Mouse (Mus musculus): ENCODE results near the gene Nexn. TPM values are rescaled to one million over a fixed set of nuclear protein-coding genes. Genes with fewer than 3 reads are reported as not detected.
A peak's percentile ranks its signal among the peaks of the same experiment; 100 is the strongest.
"Not testable (repeated sequence)": the region's sequence is repeated elsewhere in the genome, so short reads cannot be mapped to it uniquely, and the experiment has no call there.

The Nexn gene
- polyA plus RNA-seq, 1 experiment from 2014 or later: 1.2 TPM

DNA sequence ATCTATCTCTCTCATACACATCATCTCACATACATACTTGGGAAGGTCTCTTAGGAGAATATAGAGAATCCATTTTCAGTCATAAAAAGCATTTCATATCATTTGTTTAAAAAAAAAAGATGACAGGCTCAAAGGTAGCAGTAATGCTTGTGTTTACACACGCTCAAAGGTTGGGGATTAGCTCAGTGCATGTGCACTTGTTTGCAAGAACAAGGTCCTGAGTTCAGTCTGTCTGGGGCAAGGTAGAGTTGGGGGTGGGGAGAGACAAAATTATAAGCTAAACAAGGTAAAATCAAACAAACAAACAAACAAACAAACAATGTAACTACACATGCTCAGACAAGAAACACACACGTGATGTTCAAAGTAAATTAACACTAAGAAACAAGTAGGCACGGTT lies 65.0 kb downstream of the Nexn start:
- no peak for DNase-seq (ENCODE audit: low spot score)

DNA sequence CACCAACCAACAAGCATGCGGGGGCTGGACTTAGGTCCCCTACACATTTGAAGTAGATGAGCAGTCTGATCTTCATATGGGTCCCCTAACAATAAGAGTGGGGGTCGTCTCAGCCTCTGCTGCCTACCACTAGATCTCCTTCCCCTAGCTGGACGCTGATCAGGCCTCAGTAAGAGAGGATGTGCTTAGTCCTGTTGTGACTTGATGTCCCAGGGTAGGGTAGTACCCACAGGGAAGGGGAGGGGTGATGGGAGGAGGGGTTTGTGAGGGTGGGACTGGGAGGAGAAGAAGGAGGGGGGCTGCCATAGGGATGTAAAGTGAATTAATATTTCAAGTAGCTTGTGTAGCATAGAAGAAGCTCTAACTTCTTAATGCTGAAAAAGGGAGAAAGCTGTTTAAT lies 67.0 kb downstream of the Nexn start:
- DNase-seq (ENCODE audit: low spot score): no peak

DNA sequence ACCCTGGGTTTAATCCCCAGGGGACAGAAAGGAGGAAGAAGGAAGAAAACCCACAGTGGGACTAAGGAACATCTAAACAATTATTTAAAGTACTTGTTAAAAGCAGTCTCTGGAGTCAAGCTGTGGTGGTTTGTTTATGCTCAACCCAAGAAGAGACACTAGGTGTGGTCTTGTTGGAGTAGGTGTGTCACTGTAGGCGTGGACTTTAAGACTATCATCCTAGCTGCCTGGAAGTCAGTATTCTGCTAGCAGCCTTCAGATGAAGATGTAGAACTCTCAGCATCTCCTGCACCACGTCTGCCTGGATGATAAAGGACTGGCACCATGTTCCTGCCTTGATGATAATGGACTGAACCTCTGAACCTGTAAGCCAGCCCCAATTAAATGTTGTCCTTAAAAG lies 68.9 kb downstream of the Nexn start:
- not testable (repeated sequence) for DNase-seq (ENCODE audit: low spot score)

DNA sequence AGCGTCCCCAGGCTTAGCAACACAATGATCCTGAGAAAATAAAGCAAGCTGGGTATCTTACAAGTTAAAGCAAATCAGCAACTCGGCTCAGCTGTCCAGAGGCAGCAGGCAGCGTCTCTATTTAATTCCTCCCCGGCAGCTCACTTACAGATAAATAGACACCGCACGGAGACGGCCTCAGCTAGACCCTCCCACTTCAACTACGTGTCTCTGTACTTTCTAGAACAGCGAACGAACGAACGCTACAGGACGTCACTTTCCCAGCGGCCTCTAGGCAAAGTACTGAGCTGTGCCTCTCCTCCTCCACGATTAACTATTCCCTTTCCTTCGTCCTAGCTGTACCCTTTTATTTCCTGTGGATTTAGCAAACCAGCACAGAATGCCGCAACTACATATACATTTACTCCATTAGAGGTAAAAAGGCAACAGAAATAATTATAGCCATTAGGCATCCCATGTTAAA lies 72.5 kb downstream of the Nexn start:
- peak; percentile 87 for DNase-seq (ENCODE audit: low spot score)

DNA sequence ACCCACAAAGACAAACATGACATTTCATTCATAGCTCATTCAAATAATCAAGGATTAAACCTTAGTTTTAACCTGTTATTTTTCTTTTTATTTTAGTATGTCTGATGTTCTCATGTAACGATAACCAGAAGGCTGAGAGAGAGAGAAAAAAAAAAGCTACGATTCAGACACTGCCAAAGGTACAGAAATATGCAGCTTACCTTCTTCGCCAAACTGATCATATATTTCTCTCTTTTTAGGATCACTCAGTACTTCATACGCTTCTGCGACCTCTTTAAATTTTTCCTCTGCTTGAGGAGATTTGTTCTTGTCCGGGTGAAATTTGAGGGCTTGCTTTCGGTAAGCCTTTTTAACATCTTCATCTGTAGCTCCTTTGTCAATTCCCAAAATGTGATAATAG lies 73.0 kb downstream of the Nexn start:
- no peak for DNase-seq (ENCODE audit: low spot score)

DNA sequence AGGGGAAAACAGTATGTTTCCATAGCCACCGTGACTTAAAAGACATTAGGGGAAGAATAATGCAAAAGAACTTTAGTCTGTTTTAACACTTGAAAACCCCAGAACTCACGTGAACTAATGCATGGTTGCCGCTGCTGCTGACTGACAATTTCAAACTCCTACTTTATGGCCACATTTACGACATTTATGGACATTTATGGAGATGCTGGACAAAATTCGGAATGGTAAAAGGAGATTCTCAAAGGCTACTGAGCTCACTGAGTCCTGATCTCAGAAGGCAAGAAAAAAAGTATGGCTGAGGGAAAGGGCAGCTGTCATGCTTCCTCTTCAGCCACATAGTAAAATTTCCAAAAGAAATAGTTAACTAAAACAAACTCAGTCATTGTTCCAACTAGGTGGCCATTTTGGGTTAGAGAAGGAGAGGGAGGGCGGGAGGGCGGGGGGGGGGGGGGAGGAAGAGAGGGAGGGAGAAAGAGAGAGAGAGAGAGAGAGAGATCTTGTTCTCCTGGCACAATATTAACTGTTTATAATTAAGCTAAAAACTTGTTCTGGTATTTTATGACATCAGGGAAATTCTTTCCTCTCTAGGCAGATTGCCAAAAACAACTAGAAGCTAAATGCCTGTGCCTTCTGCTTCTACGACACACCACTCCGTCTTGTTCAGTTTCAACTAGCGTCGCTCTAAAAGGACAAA lies 73.8 kb downstream of the Nexn start:
- peak; percentile 33 for DNase-seq (ENCODE audit: low spot score)

DNA sequence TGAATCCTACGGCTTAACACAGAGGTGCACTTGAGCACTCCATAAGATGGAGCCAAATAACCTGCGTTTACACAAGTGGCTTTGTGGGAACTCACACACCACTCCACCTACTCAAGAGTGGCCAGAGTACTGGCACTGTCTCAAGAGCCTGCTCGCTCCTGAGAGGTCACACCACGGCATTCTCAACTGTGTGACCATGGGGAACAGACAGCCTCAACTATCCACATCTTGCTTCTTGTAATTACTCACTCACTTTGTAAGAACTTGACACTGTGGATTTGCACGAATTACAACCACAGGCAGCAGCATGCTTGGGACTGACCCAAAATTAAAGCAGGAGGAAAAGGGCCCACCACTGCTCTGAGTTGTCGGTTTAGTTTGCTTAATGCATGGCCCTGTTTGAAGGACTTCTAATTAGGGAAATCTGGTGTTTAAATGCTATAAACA lies 74.3 kb downstream of the Nexn start:
- peak; percentile 45 for DNase-seq (ENCODE audit: low spot score)

DNA sequence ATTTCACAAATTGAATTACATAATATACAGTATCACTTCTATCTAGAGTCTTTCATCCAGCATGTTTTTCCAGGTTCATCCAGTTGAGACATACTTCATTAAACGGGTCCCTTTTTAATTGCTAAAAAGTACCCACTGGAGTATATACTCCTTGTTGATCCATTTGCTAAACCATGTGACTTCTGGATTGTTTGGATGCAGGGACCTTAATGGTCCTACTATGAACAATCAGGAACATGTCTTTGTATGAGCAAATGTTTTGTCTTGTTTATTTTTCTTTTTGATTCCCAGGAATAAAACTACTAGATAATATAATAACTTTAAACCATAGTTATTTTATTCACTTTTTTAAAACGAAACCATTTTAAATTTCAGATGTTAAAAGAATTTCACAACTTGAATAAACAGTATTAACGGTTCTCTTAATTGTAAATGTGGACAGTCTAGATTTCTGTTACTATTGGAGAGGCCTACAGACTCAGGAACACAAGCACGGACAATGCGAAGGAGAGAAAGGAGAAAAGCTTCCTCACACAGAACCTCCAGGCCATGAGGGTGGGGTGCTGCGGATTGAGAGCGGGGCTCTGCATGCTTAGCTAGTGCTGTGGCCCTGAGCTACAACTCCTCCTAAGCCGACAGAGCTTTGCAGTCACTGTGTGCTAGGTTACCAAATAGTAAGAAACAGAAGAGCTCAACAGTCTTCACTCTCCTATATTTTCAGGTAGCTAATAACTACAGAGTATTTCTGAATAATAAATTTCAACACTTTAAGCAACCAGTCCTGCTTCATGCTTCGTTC lies 75.3 kb downstream of the Nexn start:
- DNase-seq (ENCODE audit: low spot score): no peak

DNA sequence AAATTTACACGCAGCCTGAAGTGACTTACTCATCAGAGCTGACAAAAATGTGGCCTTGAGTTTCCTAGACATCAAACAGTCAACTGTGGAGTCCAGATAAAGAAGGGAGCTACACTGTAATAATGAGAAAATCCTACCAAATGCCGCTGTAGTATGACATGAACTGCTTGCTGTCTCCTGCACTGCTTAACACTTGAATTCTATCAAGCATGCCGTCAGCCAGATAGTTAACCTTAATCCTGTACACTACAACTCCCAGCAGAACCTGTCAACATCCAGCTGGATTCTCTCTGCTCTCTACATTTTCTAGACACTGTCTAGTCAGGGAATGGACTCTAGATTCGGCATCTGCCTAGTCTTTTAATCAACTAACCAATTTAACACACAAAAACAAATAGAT lies 76.8 kb downstream of the Nexn start:
- no peak for DNase-seq (ENCODE audit: low spot score)

Other genes with a start within 250 kb of the Nexn start
- 1.1 and 1.4 TPM in 2 replicates for gene Gipc2, start 100.1 kb downstream of the Nexn start, polyA plus RNA-seq (2015; fragmentation: Nextera tagmentation; extraction: Ambion mirVana)
- 35.3 and 37.0 TPM in 2 replicates for gene Dnajb4, start 56.0 kb downstream of the Nexn start, polyA plus RNA-seq (2015; fragmentation: Nextera tagmentation; extraction: Ambion mirVana)
- gene Fubp1, start 55.9 kb downstream of the Nexn start, polyA plus RNA-seq (2015; fragmentation: Nextera tagmentation; extraction: Ambion mirVana): 234 and 249 TPM in 2 replicates
- gene Miga1, start 74.1 kb upstream of the Nexn start, polyA plus RNA-seq (2015; fragmentation: Nextera tagmentation; extraction: Ambion mirVana): 13.1 and 14.4 TPM in 2 replicates
- gene Usp33, start 80.1 kb upstream of the Nexn start, polyA plus RNA-seq (2015; fragmentation: Nextera tagmentation; extraction: Ambion mirVana): 30.4 and 35.4 TPM in 2 replicates
- 41.7 and 44.6 TPM in 2 replicates for gene Zzz3, start 129.1 kb upstream of the Nexn start, polyA plus RNA-seq (2015; fragmentation: Nextera tagmentation; extraction: Ambion mirVana)